8 mouse cellular contexts compared by ENCODE assay signal in genomic region chrX:134717752-134718308, GRCm38 (mm10). TPM values are rescaled to one million over a fixed set of nuclear protein-coding genes. Genes with fewer than 3 reads are reported as not detected.
DNase-seq lines count a peak whose midpoint lies in the region; ATAC-seq lines count a peak whose summit lies in the region.

Armcx1 (plus strand) TSS chrX:134717963.

- peaks cover 6% of the 10 kb centered on the region; the same call in 1 of the 2 replicates for H3K4me1 ChIP-seq in hindbrain, embryonic 13.5 days (replicated peaks)

- H3K36me3 ChIP-seq in hindbrain, embryonic 13.5 days, result peaks cover 13% of the 10 kb centered on the region

- H3K27ac ChIP-seq in hindbrain, embryonic 13.5 days, result peak within 1 kb of the TSS; percentile 96

- peak within 1 kb of the TSS; percentile 82 for H3K9ac ChIP-seq in hindbrain, embryonic 13.5 days

- peaks cover 12% of the 10 kb centered on the region; the same call in 1 of the 2 replicates for H3K27me3 ChIP-seq in hindbrain, embryonic 13.5 days

- 18% methylated on average over 16 of the region's 16 CpGs for WGBS in hindbrain, embryonic 13.5 days

- peak; percentile 97 for ATAC-seq in hindbrain, embryonic 13.5 days (ENCODE audit: low FRiP score)

- peak; percentile 44 for DNase-seq in T-cell, adult 2 months (ENCODE audit: low spot score)
- DNase-seq in cerebellum, adult 9-11 months, result peak; percentile 81
- DNase-seq in frontal cortex, postnatal 10 days (ENCODE audit: low spot score in 2 of 2), result peak; percentile 48 to 52
- DNase-seq in layer of hippocampus, postnatal 14 days (ENCODE audit: low spot score in 2 of 2), result peak; percentile 61 to 73
- peak; percentile 69 for DNase-seq in lung, postnatal 10 days
- peak; percentile 86 for DNase-seq in retina, postnatal 1 day
- DNase-seq in natural killer cell, adult 2 months (ENCODE audit: low spot score in 2 of 2), result no peak

- peak within 1 kb of the TSS; percentile 51 for H3K4me3 ChIP-seq in hindbrain, embryonic 13.5 days

- H3K9me3 ChIP-seq in hindbrain, embryonic 13.5 days, result no peaks in the 10 kb centered on the region

- peak within 1 kb of the TSS; percentile 60 for H3K4me2 ChIP-seq in hindbrain, embryonic 13.5 days

RNA-seq across cellular contexts. Expression of gene Armcx1, which starts in this region (rescaled TPM):
- 84.5 and 85.5 TPM in 2 replicates for polyA plus RNA-seq in hindbrain, embryonic 13.5 days (2015; fragmentation: Nextera tagmentation; extraction: Ambion mirVana)
- total RNA-seq in layer of hippocampus, postnatal 14 days (2021), result 10 to 100 TPM; 48.5 to 55.4 TPM

Comparison
In these comparisons a context has a peak if more than half of its experiments do, and no peak if none do; other contexts are left out.
1. DNase-seq: peak in T-cell, adult 2 months (single experiment), cerebellum, adult 9-11 months (single experiment), frontal cortex, postnatal 10 days (2 of 2), layer of hippocampus, postnatal 14 days (2 of 2), lung, postnatal 10 days (single experiment) and retina, postnatal 1 day (single experiment); none in natural killer cell, adult 2 months (0 of 2).